Comparison of ENCODE assay signal across 24 mouse cellular contexts in genomic region chr1:153227916-153228315, GRCm38 (mm10). TPM values are rescaled to one million over a fixed set of nuclear protein-coding genes. Genes with fewer than 3 reads are reported as not detected.
A peak's percentile ranks its signal among the peaks of the same experiment; 100 is the strongest.
DNase-seq lines count a peak whose midpoint lies in the region; ATAC-seq and TF ChIP-seq lines count a peak whose summit lies in the region.
"Had no signal": no experiment of that assay in that cellular context is flagged by ENCODE, and none has a peak within 500 bp of the region (broad histone marks: within the 10 kb centered on the region; RNA-seq: fewer than 3 reads in every experiment).

No protein-coding gene starts in this region.

- 57% methylated on average over 4 of the region's 4 CpGs for WGBS in heart, adult 2 months
- WGBS in midbrain, embryonic 11.5 days = 78% methylated on average over 4 of the region's 4 CpGs
- 73% methylated on average over 4 of the region's 4 CpGs for WGBS in midbrain, embryonic 13.5 days
- WGBS in limb, embryonic 10.5 days = 62% methylated on average over 4 of the region's 4 CpGs

- intact Hi-C loops in heart, adult 2 months (cut with DNase I) = loop anchor here (5.0 kb wide), 2 partner anchors 101 to 104 kb away; partner anchors contain the start of gene Lamc1

- no peak overlapping the region for H3K4me3 ChIP-seq in heart, adult 2 months
- H3K4me3 ChIP-seq in midbrain, embryonic 11.5 days (ENCODE audit: low read depth, low read length) = no peak overlapping the region
- no peak overlapping the region for H3K4me3 ChIP-seq in midbrain, embryonic 13.5 days (replicated peaks)
- no peak overlapping the region for H3K4me3 ChIP-seq in limb, embryonic 10.5 days
- H3K4me3 ChIP-seq: forebrain, embryonic 10.5 days; forebrain, embryonic 13.5 days; heart, embryonic 12.5 days; heart, embryonic 15.5 days had no signal

- H3K27ac ChIP-seq in heart, adult 2 months = peak overlapping the region; percentile 17
- no peak overlapping the region for H3K27ac ChIP-seq in midbrain, embryonic 11.5 days (ENCODE audit: low read depth, low read length)
- no peak overlapping the region for H3K27ac ChIP-seq in midbrain, embryonic 13.5 days
- H3K27ac ChIP-seq in limb, embryonic 10.5 days = no peak overlapping the region
- H3K27ac ChIP-seq: forebrain, embryonic 10.5 days; forebrain, embryonic 13.5 days; heart, embryonic 15.5 days; hindbrain, embryonic 14.5 days; hindbrain, postnatal 0 days had no signal

- TF ChIP-seq EP300 in heart, adult 2 months (IDR thresholded peaks at IDR 0.05; ENCODE audit: insufficient read depth, low read depth, low read length) = no peak

- no peak for ATAC-seq in midbrain, embryonic 11.5 days (ENCODE audit: low FRiP score)
- no peak for ATAC-seq in midbrain, embryonic 13.5 days
- ATAC-seq: CD4-positive, CD25-positive, alpha-beta regulatory T cell, adult 4 months; forebrain, embryonic 13.5 days; forebrain, embryonic 16.5 days; hindbrain, postnatal 0 days; inflammation-experienced regulatory T-cells, adult 6 months had no signal

- TF ChIP-seq CTCF in heart, adult 2 months (IDR thresholded peaks at IDR 0.05) = no peak

- TF ChIP-seq POLR2A in heart, adult 2 months (IDR thresholded peaks at IDR 0.05; ENCODE audit: insufficient read depth, low read depth, low read length) = no peak

- no peaks in the 10 kb centered on the region; the same call in 1 of the 2 replicates for H3K79me2 ChIP-seq in heart, adult 2 months (replicated peaks; ENCODE audit: control insufficient read depth, insufficient read depth, low read length)

- H3K36me3 ChIP-seq in heart, adult 2 months (ENCODE audit: control insufficient read depth, insufficient read depth, low read length) = peaks cover 15% of the 10 kb centered on the region
- 0 out of 2 replicates have a peak, but pooled peaks cover 2% of the 10 kb centered on the region for H3K36me3 ChIP-seq in midbrain, embryonic 11.5 days (ENCODE audit: control insufficient read depth, insufficient read depth, low read length)
- peaks cover 79% of the 10 kb centered on the region for H3K36me3 ChIP-seq in midbrain, embryonic 13.5 days
- H3K36me3 ChIP-seq in limb, embryonic 10.5 days = peaks cover 80% of the 10 kb centered on the region

- H3K4me1 ChIP-seq in heart, adult 2 months (ENCODE audit: control insufficient read depth, insufficient read depth, low read length) = peaks cover 10% of the 10 kb centered on the region
- H3K4me1 ChIP-seq in midbrain, embryonic 11.5 days (ENCODE audit: control insufficient read depth, insufficient read depth, low read length) = no peaks in the 10 kb centered on the region
- no peaks in the 10 kb centered on the region for H3K4me1 ChIP-seq in midbrain, embryonic 13.5 days (replicated peaks)
- no peaks in the 10 kb centered on the region for H3K4me1 ChIP-seq in limb, embryonic 10.5 days
- H3K4me1 ChIP-seq: forebrain, embryonic 10.5 days; forebrain, embryonic 13.5 days; heart, embryonic 12.5 days; heart, embryonic 15.5 days had no signal

- H3K4me2 ChIP-seq in midbrain, embryonic 11.5 days = no peak overlapping the region
- no peak overlapping the region for H3K4me2 ChIP-seq in midbrain, embryonic 13.5 days (replicated peaks)
- H3K4me2 ChIP-seq: forebrain, embryonic 13.5 days; heart, embryonic 12.5 days; heart, embryonic 15.5 days; hindbrain, embryonic 14.5 days had no signal

- H3K9me3 ChIP-seq in midbrain, embryonic 11.5 days (ENCODE audit: control insufficient read depth, low read length) = no peaks in the 10 kb centered on the region
- H3K9me3 ChIP-seq in midbrain, embryonic 13.5 days = no peaks in the 10 kb centered on the region
- no peaks in the 10 kb centered on the region for H3K9me3 ChIP-seq in limb, embryonic 10.5 days (replicated peaks)
- H3K9me3 ChIP-seq: forebrain, embryonic 10.5 days; forebrain, embryonic 13.5 days; heart, embryonic 12.5 days; heart, embryonic 15.5 days had no signal

- H3K9ac ChIP-seq in heart, adult 2 months (ENCODE audit: low read depth, low read length) = no peak overlapping the region
- H3K9ac ChIP-seq in midbrain, embryonic 11.5 days (ENCODE audit: low read length) = no peak overlapping the region
- no peak overlapping the region for H3K9ac ChIP-seq in midbrain, embryonic 13.5 days (replicated peaks)
- H3K9ac ChIP-seq: forebrain, embryonic 13.5 days; heart, embryonic 12.5 days; heart, embryonic 15.5 days; hindbrain, embryonic 14.5 days had no signal

- no peaks in the 10 kb centered on the region for H3K27me3 ChIP-seq in heart, adult 2 months (ENCODE audit: control insufficient read depth, insufficient read depth, low read length)
- H3K27me3 ChIP-seq in midbrain, embryonic 11.5 days (ENCODE audit: control insufficient read depth, insufficient read depth, low read length) = no peaks in the 10 kb centered on the region
- H3K27me3 ChIP-seq in midbrain, embryonic 13.5 days = no peaks in the 10 kb centered on the region
- no peaks in the 10 kb centered on the region for H3K27me3 ChIP-seq in limb, embryonic 10.5 days (ENCODE audit: low read depth, poor library complexity, severe bottlenecking)
- H3K27me3 ChIP-seq: forebrain, embryonic 13.5 days; heart, embryonic 12.5 days; heart, embryonic 15.5 days had no signal

- DNase-seq in heart, adult 2 months = no peak
- DNase-seq in heart, adult 8-10 months (ENCODE audit: low spot score) = no peak
- DNase-seq in midbrain, embryonic 11.5 days (ENCODE audit: low spot score, missing footprints) = peak; percentile 39
- DNase-seq in lung, postnatal 10 days = peak; percentile 60
- no peak for DNase-seq in urinary bladder, adult 18-20 months (ENCODE audit: low spot score in 2 of 2)
- DNase-seq in limb, embryonic 10.5 days (ENCODE audit: low spot score) = no peak
- DNase-seq: adrenal gland, adult 2 months; adrenal gland, postnatal 14 days; cerebellum, adult 18-20 months; cerebellum, adult 9-10 months; cerebellum, postnatal 14 days; gastrocnemius, postnatal 25 days; heart, postnatal 10 days; heart, postnatal 4 days had no signal

RNA-seq across cellular contexts. Expression of gene Lamc2, which starts 41.7 kb away (rescaled TPM):
- 10 to 100 TPM in 1 of 2 experiments, 1 to 10 TPM in 1; 9.3 to 11.8 TPM for total RNA-seq in heart, adult 2 months (2021)
- 1.6 and 2.5 TPM in 2 replicates for polyA plus RNA-seq in heart, adult 2 months (2012; rRNA removed)
- total RNA-seq in heart, adult 8-10 months (2022) = 10 to 100 TPM in 2 of 4 experiments, 1 to 10 TPM in 2; 8.3 to 14.2 (median 11.6) TPM
- 0.25 and 0.51 TPM in 2 replicates for polyA plus RNA-seq in midbrain, embryonic 11.5 days (2014; fragmentation: Nextera tagmentation; extraction: Ambion mirVana)
- polyA plus RNA-seq in midbrain, embryonic 13.5 days (2015; fragmentation: Nextera tagmentation; extraction: Ambion mirVana) = 0.44 and 0.53 TPM in 2 replicates
- polyA plus RNA-seq in limb, embryonic 10.5 days (2016; fragmentation: Nextera tagmentation; extraction: Ambion mirVana) = 3.1 and 3.3 TPM in 2 replicates

Comparison
In these comparisons a context has a peak if more than half of its experiments do, and no peak if none do; other contexts are left out.
1. DNase-seq: peak in midbrain, embryonic 11.5 days (single experiment) and lung, postnatal 10 days (single experiment); none in heart, adult 2 months (0 of 2), heart, adult 8-10 months (single experiment), urinary bladder, adult 18-20 months (0 of 2) and limb, embryonic 10.5 days (single experiment).